Mouse (Mus musculus) midbrain, embryonic 10.5 days (tissue): ENCODE measurements around the gene Mdp1. TPM values are rescaled to one million over a fixed set of nuclear protein-coding genes. Genes with fewer than 3 reads are reported as not detected.
A peak's percentile ranks its signal among the peaks of the same experiment; 100 is the strongest.

Experiments used
- DNase-seq: peaks from one replicate; pipeline ENCODE4 v3.0.0-alpha.2; 2017; ENCODE audit warnings: low spot score
- H3K27ac ChIP-seq: fragments of 300-500 bp; sonication (generic); replicated peaks from 2 replicates; pipeline ENCODE4 v1.5.1; 2016; ENCODE audit warnings: mild to moderate bottlenecking
- H3K27me3 ChIP-seq: fragments of 300-500 bp; sonication (generic); 2 replicates; pipeline ENCODE4 v1.6.1; 2016; ENCODE audit warnings: low read depth, mild to moderate bottlenecking; ENCODE audit not compliant: poor library complexity, severe bottlenecking
- H3K36me3 ChIP-seq: fragments of 300-500 bp; sonication (generic); 2 replicates; pipeline ENCODE4 v1.6.1; 2016; ENCODE audit warnings: mild to moderate bottlenecking, moderate library complexity
- H3K4me1 ChIP-seq: fragments of 300-500 bp; sonication (generic); 2 replicates; pipeline ENCODE4 v1.6.1; 2016
- H3K4me3 ChIP-seq: fragments of 300-500 bp; sonication (generic); 2 replicates; pipeline ENCODE4 v1.5.1; 2016; ENCODE audit warnings: mild to moderate bottlenecking, moderate library complexity
- H3K9me3 ChIP-seq: fragments of 300-500 bp; sonication (generic); replicated peaks from 2 replicates; pipeline ENCODE4 v1.6.1; 2016; ENCODE audit warnings: mild to moderate bottlenecking
- WGBS: fragments of 180-500 bp; shearing (Covaris S2); methylation state at CpG from one replicate; pipeline ENCODE4 v1.1.7; 2016; 5-methylcytosine and 5-hydroxymethylcytosine counted together
- polyA plus RNA-seq: library from polyadenylated mRNA; unstranded; fragments of >200 nt; fragmentation: Nextera tagmentation; extraction: Ambion mirVana; gene quantifications from 2 replicates; pipeline ENCODE4 v1.2.1, GENCODE M21; 2016

The Mdp1 gene
- polyA plus RNA-seq, 1 experiment from 2014 or later, result 65.3 TPM

DNA sequence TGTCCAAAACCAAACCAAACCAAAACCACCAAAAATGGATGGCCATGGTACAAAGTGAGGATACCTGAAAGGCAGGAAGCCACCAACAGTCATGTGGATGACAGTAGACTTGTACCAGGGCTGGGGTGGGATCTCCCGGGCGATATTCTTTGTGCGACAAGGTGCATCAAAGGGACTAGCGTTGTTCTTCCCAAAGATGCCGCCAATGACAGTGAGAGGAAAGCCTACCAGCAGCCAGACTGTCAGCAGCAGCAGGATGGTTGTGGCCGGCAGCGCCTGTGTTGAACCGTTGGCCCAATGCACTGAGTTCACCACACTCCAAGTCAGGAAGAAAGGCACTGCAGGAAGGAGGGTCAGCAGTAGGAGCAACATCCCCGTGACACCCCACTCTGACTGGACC, 22.5 kb downstream of the Mdp1 start, which contains the start of gene Gm49378:
Gene Gm49378, minus strand, starts transcription at position 101 of the 400 bp plus-strand sequence.
- H3K36me3 ChIP-seq, result peaks cover 73% of the 10 kb centered on the region
- H3K4me3 ChIP-seq, result no peak within 1 kb of the TSS
- peaks cover 32% of the 10 kb centered on the region for H3K4me1 ChIP-seq
- no peak within 1 kb of the TSS for H3K27ac ChIP-seq
- 96% methylated on average over 9 of the region's 9 CpGs for WGBS
- no peaks in the 10 kb centered on the region for H3K27me3 ChIP-seq
- no peaks in the 10 kb centered on the region for H3K9me3 ChIP-seq
- no peak for DNase-seq

DNA sequence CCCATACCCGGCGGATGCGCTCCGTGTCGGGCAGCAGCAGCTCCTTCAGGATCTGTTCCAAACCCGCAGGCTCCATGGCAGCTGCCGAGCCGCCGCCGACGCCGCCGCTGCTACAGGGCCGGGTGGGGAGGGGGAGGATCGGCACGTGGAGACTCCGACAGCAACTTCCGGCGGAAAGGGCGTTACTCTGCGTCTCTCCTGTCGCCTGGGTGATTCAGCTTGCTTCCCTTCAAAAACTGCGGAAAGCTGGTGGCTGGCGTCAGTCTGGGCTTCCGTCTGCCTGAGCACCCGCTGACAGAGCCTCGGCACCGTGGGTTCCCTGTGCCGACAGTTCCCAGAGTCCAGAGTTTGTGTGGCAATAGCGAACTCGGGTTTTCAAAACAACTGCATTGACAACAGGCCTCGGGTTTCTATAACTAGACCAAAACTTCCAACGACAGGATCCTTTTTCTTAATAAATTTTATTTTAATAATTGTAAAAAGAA, 24.7 kb downstream of the Mdp1 start, which contains the start of gene Ipo4:
Gene Ipo4, minus strand, starts transcription at position 435 of the 485 bp plus-strand sequence.
- Histone ChIP-seq H3K36me3 (peaks cover 83% of the 10 kb centered on the region), H3K27me3 (no peaks in the 10 kb centered on the region), H3K4me1 (peaks cover 21% of the 10 kb centered on the region), H3K9me3 (no peaks in the 10 kb centered on the region), H3K4me3 (peak within 1 kb of the TSS; percentile 80), H3K27ac (peak within 1 kb of the TSS; percentile 86)
- WGBS, result 4% methylated on average over 33 of the region's 33 CpGs
- DNase-seq, result peak; percentile 92

DNA sequence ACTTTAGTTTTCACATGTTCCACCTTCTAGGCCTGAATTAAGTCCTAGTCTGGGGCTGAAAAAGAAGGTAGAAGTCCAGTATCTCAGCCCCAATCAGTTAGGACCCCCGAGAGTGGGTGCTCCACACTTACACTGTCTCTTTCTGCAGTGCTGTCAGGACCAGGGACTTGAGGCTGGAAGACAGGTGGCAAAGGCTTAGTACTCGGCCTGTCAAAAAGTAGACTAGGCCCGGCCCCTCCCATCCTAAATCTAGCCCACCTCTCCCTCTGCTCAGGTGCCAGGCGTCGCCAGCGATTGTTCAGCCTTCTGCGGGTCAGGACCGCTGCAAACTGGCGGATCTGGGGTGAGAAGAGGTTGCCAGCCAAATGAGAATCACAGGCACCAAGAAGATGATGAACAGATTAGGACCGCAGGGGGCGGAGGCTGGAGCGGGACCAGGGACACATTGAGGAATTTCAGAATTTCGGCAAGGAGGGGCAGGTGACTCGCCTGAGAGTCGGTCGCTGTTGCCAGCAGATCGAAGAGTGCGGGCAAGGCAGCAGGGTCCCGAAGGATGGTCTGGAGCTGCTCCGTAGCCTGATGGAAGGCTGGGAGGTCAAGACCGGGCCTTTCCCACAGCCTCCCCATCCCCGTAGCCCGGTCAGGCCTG, 25.3 kb downstream of the Mdp1 start:
- no peak for DNase-seq
- H3K4me1 ChIP-seq, result peaks cover 21% of the 10 kb centered on the region
- H3K27ac ChIP-seq, result peak overlapping the region; percentile 86
- peaks cover 83% of the 10 kb centered on the region for H3K36me3 ChIP-seq
- H3K9me3 ChIP-seq, result no peaks in the 10 kb centered on the region
- H3K4me3 ChIP-seq, result peak overlapping the region; percentile 80
- no peaks in the 10 kb centered on the region for H3K27me3 ChIP-seq
- 6% methylated on average over 23 of the region's 23 CpGs for WGBS

DNA sequence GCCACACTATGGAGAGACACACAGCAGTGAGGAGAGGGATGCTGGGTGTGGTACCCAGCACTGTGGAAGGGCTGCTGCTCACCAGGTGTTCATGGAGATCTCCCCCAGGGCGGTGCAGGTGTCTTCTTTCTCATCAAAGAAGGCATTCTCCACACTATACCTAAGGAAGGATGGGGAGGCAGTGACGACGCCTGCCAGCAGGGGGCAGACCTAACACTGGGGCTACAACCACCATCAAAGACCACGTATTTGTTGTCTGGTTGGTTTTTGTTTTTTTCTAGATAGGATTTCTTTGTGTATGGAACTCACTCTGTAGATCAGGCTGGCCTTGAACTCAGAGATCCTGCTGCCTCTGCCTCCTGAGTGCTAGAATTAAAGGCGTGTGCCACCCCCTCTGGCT, 31.0 kb downstream of the Mdp1 start:
- H3K27me3 ChIP-seq, result no peaks in the 10 kb centered on the region
- H3K4me3 ChIP-seq, result no peak overlapping the region
- 67% methylated on average over 5 of the region's 5 CpGs for WGBS
- H3K4me1 ChIP-seq, result peaks cover 5% of the 10 kb centered on the region
- H3K27ac ChIP-seq, result no peak overlapping the region
- DNase-seq, result no peak
- H3K9me3 ChIP-seq, result no peaks in the 10 kb centered on the region
- H3K36me3 ChIP-seq, result peaks cover 100% of the 10 kb centered on the region

DNA sequence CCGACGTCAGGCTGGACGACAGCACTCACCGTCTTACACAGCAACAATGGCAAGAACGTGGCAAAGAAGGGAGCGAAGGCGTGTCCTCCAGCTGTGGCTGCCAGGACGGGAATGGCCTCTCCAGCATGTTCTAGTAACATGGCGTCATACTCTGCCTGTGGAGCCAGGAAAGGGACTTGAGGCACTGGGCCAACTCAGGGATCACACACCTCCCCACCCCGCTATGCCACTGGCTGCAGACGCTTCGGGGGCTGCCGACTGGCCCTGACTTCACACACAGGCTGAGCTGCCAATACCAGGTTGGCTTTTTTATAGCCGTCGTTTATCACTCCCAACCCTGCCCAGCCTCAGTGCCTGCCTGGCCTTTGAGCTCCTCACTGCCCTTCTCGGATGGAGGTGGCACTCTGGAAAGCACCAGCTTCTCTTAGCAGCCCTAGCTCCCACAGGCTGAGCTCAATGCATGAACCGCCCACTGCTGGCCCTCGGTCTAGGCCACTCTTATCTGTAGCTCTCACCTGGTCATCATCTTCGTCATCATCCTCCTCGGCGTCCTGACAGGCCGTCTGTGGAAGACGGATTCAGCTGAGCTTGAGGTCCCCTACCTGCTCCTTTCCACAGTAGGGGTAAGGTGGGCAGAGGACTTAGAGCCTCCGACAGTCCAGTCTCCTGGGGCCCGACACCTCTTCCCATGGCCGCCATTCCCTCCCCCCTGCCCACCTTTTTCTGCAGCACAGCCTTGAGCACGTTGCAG, 32.1 kb downstream of the Mdp1 start:
- DNase-seq, result no peak
- H3K27me3 ChIP-seq, result no peaks in the 10 kb centered on the region
- no peak overlapping the region for H3K4me3 ChIP-seq
- H3K9me3 ChIP-seq, result no peaks in the 10 kb centered on the region
- H3K27ac ChIP-seq, result no peak overlapping the region
- WGBS, result 95% methylated on average over 27 of the region's 27 CpGs
- H3K36me3 ChIP-seq, result peaks cover 97% of the 10 kb centered on the region
- no peaks in the 10 kb centered on the region for H3K4me1 ChIP-seq

DNA sequence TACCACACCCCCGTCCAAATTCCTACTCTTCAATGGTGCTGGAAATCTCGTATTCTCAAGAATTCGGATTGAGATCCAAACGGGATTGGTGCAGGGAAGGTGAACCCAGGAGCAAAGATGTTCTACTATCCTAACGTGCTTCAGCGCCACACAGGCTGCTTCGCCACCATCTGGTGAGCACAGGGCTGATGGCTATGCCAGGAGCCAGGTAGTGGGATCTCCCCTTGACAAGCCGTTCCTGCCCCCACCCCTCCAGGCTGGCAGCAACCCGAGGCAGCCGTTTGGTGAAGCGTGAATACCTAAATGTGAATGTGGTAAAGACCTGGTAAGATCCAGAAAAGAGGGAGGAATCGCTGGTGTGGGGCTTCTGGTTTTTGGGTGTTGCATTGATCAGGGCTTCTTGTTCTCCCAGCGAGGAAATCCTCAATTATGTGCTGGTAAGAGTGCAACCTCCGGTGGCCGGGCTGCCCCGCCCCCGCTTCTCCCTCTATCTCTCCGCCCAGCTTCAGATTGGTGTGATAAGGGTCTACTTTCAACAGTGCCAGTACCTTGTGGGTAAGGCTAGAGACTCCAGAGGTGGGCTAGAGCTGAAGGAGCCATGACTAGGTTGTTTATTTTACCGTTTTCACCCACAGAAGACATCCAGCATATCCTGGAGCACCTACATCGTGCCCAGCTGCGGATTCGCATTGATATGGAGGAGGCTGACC, 41.7 kb downstream of the Mdp1 start:
- H3K36me3 ChIP-seq, result 0 out of 2 replicates have a peak, but pooled peaks cover under 1% of the 10 kb centered on the region
- WGBS, result 60% methylated on average over 22 of the region's 22 CpGs
- peaks cover 6% of the 10 kb centered on the region for H3K27me3 ChIP-seq
- no peaks in the 10 kb centered on the region for H3K9me3 ChIP-seq
- H3K27ac ChIP-seq, result no peak overlapping the region; the same call in 1 of the 2 replicates
- H3K4me3 ChIP-seq, result peak overlapping the region; percentile 38
- H3K4me1 ChIP-seq, result peaks cover 18% of the 10 kb centered on the region
- no peak for DNase-seq

DNA sequence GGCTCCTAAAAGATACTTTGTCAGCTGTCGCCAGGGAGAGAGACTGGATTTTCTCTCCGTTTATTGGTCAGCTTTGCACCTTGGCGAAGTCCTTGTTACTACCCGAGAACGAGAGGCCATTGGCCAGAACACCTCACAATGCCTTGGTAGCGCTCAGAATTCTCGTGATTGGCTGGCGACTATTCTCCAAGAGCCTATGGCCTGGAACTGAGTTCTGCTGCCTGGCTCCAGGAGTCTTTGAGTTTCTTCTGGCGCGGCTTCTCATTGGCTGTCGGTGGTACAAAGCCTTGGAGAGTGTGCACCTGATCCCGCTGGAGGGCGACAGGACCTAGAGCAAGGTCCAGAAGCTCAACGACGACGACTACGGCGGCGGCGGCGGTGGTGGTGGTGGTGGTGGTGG, 42.5 kb downstream of the Mdp1 start, which contains the start of gene Rec8:
Gene Rec8, plus strand, starts transcription at position 216 of the 400 bp plus-strand sequence.
- Histone ChIP-seq H3K27me3 (peaks cover 6% of the 10 kb centered on the region), H3K9me3 (no peaks in the 10 kb centered on the region), H3K4me1 (peaks cover 18% of the 10 kb centered on the region), H3K4me3 (peak within 1 kb of the TSS; percentile 38), H3K27ac (no peak within 1 kb of the TSS; the same call in 1 of the 2 replicates), H3K36me3 (no peaks in the 10 kb centered on the region)
- 18% methylated on average over 21 of the region's 21 CpGs for WGBS
- peak; percentile 43 for DNase-seq

DNA sequence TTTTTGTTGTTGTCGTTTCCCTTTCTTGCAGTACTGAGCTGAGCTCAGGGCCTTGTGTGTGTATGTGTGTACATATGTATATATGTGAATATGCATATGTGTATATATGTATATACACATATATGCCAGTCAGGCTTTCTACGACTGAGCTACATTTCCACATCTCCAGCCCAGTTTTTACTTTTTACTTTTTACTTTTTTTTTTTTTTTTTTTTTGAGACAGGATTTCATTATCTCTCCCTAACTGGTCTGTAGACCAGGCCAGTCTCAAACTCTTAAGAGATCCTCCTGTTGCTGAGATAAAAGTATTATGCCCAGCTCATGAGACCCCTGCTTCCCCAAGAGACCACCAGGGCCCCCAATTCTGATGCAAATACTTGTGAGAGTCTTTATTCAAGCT, 43.5 kb downstream of the Mdp1 start:
- Histone ChIP-seq H3K4me1 (peaks cover 18% of the 10 kb centered on the region), H3K36me3 (no peaks in the 10 kb centered on the region), H3K9me3 (no peaks in the 10 kb centered on the region), H3K4me3 (no peak overlapping the region), H3K27ac (no peak overlapping the region), H3K27me3 (peaks cover 6% of the 10 kb centered on the region)
- 92% methylated on average over 2 of the region's 2 CpGs for WGBS
- no peak for DNase-seq

DNA sequence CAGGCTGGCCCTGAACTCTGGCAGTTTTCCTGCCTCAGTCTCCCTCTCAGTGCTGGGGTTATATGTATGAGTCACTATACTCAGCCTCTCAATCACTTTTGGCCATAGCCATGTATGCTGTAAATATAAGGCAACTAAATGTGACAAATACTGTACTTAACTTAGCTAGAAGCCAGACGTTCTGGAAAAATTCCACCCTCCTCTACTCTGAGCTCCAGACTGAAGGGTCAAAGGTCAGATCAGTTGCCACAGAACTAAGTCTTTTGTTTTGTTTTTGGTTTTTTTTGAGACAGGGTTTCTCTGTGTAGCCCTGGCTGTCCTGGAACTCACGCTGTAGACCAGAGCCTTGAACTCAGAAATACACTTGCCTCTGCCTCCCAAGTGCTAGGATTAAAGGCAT, 44.4 kb downstream of the Mdp1 start:
- no peak for DNase-seq
- no peaks in the 10 kb centered on the region for H3K36me3 ChIP-seq
- H3K4me3 ChIP-seq, result no peak overlapping the region
- peaks cover 18% of the 10 kb centered on the region for H3K4me1 ChIP-seq
- H3K27me3 ChIP-seq, result peaks cover 6% of the 10 kb centered on the region
- H3K27ac ChIP-seq, result no peak overlapping the region
- WGBS, result 38% methylated on average over 2 of the region's 2 CpGs
- no peaks in the 10 kb centered on the region for H3K9me3 ChIP-seq

DNA sequence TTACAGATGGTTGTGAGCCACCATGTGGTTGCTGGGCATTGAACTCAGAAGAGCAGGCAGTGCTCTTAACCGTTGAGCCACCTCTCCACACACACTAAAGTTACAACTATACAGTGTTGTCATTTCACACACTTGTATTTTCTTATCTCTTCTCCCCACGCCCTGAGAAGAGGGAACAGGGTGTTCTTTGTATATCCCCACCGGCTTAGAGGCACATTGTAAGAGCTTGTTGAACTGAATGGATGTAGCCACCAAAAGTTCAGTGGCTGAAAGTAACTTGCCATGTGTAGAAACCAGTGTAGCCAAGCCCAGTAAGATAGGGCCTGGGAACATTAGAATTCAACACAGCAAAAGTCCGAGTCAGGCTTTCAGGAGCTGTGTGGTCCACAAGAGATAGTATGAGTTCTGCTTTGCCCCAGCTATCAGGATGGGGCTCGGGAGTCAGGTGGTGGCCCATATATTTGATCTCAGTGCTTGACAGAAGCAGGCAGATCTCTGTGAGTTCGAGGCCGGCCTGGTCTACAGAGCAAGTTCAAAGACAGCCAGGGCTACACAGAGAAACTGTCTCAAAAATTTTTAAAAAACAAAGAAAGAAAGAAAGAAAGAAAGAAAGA, 45.6 kb downstream of the Mdp1 start:
- H3K27me3 ChIP-seq, result peaks cover 6% of the 10 kb centered on the region
- H3K4me1 ChIP-seq, result peaks cover 18% of the 10 kb centered on the region
- no peak for DNase-seq
- no peak overlapping the region for H3K27ac ChIP-seq
- H3K4me3 ChIP-seq, result no peak overlapping the region
- H3K36me3 ChIP-seq, result peaks cover 3% of the 10 kb centered on the region
- WGBS, result 85% methylated on average over 7 of the region's 7 CpGs
- no peaks in the 10 kb centered on the region for H3K9me3 ChIP-seq

DNA sequence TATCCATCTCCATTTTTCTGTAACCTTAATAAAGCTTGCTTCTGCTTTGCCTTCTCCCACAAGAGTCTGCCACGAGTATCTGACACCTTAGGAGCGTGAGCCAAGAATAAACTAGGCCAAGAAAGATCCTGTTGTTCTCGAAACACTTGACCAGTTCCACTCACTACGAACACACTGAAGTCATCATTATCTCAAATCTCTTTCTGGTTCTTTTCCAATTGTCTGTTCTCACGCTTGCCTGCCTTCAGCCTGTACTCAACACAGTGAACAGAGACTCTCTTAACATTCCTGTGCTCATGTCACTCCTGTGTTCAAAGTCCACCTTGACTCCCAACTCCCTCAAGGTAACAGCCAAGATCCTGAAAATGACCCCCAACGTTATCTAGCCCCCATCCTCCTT, 47.0 kb downstream of the Mdp1 start:
- no peaks in the 10 kb centered on the region for H3K9me3 ChIP-seq
- no peak overlapping the region for H3K27ac ChIP-seq
- WGBS, result 76% methylated on average over 6 of the region's 6 CpGs
- H3K4me1 ChIP-seq, result peaks cover 12% of the 10 kb centered on the region
- peaks cover 16% of the 10 kb centered on the region for H3K36me3 ChIP-seq
- DNase-seq, result no peak
- no peak overlapping the region for H3K4me3 ChIP-seq
- H3K27me3 ChIP-seq, result peaks cover 1% of the 10 kb centered on the region

DNA sequence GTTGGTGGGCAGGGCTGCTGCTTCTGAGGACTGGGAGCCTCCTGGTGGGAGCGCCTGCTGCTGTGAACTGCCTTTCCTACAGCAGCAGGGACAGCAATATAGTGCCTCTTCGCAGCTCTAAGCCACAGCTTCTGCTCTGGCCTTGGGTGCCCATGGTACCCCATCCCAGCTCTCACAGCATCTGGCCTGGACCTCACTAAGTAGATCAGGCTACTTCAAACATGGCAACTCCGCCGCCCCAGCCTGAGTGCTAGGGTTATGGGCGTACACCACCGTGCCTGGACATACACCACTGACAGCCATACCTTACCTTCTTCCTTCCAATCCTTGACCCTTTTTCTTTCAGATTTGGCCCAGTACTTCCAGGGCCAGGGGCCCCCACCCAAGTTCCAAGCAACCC, 52.0 kb downstream of the Mdp1 start:
- Histone ChIP-seq H3K9me3 (no peaks in the 10 kb centered on the region), H3K27me3 (no peaks in the 10 kb centered on the region), H3K36me3 (peaks cover 57% of the 10 kb centered on the region), H3K4me1 (peaks cover 12% of the 10 kb centered on the region), H3K27ac (no peak overlapping the region), H3K4me3 (no peak overlapping the region)
- WGBS, result 96% methylated on average over 6 of the region's 6 CpGs
- no peak for DNase-seq
